Mouse (Mus musculus) spleen, adult 2 months (tissue): ENCODE measurements around the gene Nipbl.

Experiments
- CTCF ChIP-seq: fragments of 200-500 bp; IDR thresholded peaks from 2 replicates; pipeline ENCODE4 v1.5.1; 2011; ENCODE audit warnings: mild to moderate bottlenecking, inconsistent platforms; ENCODE audit not compliant: insufficient read depth, insufficient read length, insufficient replicate concordance; ENCODE audit errors: extremely low read depth
- POLR2A ChIP-seq: fragments of 200-500 bp; IDR thresholded peaks from 2 replicates; pipeline ENCODE4 v1.6.1; 2011; ENCODE audit warnings: low read depth, low read length, inconsistent platforms

- TF ChIP-seq CTCF (no peak), POLR2A (no peak)
Measured at GRCm38 (mm10) chr15:8442156-8442555, 2.1 kb downstream of the Nipbl start.
